In genomic region chr13:107676310-107677090, GRCm38 (mm10) we compare ENCODE assay signal across 8 mouse cellular contexts.
A peak's percentile ranks its signal among the peaks of the same experiment; 100 is the strongest.
DNase-seq lines count a peak whose midpoint lies in the region; TF ChIP-seq lines count a peak whose summit lies in the region.

No protein-coding gene starts in this region.

- H3K27ac ChIP-seq in heart, adult 2 months = peak overlapping the region; percentile 68
- H3K27ac ChIP-seq in small intestine, adult 2 months (ENCODE audit: insufficient read depth, low read depth, low read length) = peak overlapping the region; percentile 64

- peak; percentile 39 for DNase-seq in ES-CJ7 (ENCODE audit: low read depth, low spot score)
- DNase-seq in embryo, embryonic 10 days (ENCODE audit: low spot score) = peak; percentile 46
- DNase-seq in heart, adult 2 months = peak; percentile 55 to 66
- peak; percentile 62 for DNase-seq in kidney, adult 11 months
- peak; percentile 79 to 86 for DNase-seq in lung, adult 18-20 months
- no peak for DNase-seq in cerebellum, adult 11 months
- no peak for DNase-seq in thymus, postnatal 0 days (ENCODE audit: low spot score)

- 21% methylated on average over 9 of the region's 9 CpGs for WGBS in heart, adult 2 months
- 22% methylated on average over 9 of the region's 9 CpGs for WGBS in small intestine, adult 2 months

- no peaks in the 10 kb centered on the region for H3K27me3 ChIP-seq in heart, adult 2 months (ENCODE audit: control insufficient read depth, insufficient read depth, low read length)
- no peaks in the 10 kb centered on the region for H3K27me3 ChIP-seq in small intestine, adult 2 months (ENCODE audit: control insufficient read depth, insufficient read depth, low read length)

- no peak for TF ChIP-seq POLR2A in heart, adult 2 months (IDR thresholded peaks at IDR 0.05; ENCODE audit: insufficient read depth, low read depth, low read length)
- no peak; the same call in 1 of the 2 replicates for TF ChIP-seq POLR2A in small intestine, adult 2 months (IDR thresholded peaks at IDR 0.05; ENCODE audit: low read depth, low read length)

- no peaks in the 10 kb centered on the region for H3K79me2 ChIP-seq in heart, adult 2 months (replicated peaks; ENCODE audit: control insufficient read depth, insufficient read depth, low read length)

- intact Hi-C loops in heart, adult 2 months (cut with DNase I) = loop anchor here (2.0 to 5.0 kb wide), 3 partner anchors 64 to 368 kb away; partner anchors contain the start of gene Smim15

- peaks cover 7% of the 10 kb centered on the region for H3K4me1 ChIP-seq in heart, adult 2 months (ENCODE audit: control insufficient read depth, insufficient read depth, low read length)
- peaks cover 3% of the 10 kb centered on the region; the same call in 1 of the 2 replicates for H3K4me1 ChIP-seq in small intestine, adult 2 months (ENCODE audit: control insufficient read depth, insufficient read depth, insufficient read length, low read length)

- TF ChIP-seq CTCF in heart, adult 2 months (IDR thresholded peaks at IDR 0.05) = no peak
- TF ChIP-seq CTCF in small intestine, adult 2 months (IDR thresholded peaks at IDR 0.05; ENCODE audit: extremely low read depth, insufficient read length, insufficient replicate concordance, low read depth, low read length) = no peak

- no peak overlapping the region for H3K9ac ChIP-seq in heart, adult 2 months (ENCODE audit: low read depth, low read length)

- H3K4me3 ChIP-seq in heart, adult 2 months = no peak overlapping the region
- no peak overlapping the region for H3K4me3 ChIP-seq in small intestine, adult 2 months (ENCODE audit: low read depth, low read length)

- no peaks in the 10 kb centered on the region for H3K36me3 ChIP-seq in heart, adult 2 months (ENCODE audit: control insufficient read depth, insufficient read depth, low read length)
- no peaks in the 10 kb centered on the region for H3K36me3 ChIP-seq in small intestine, adult 2 months (ENCODE audit: control insufficient read depth, insufficient read depth, low read length)

- no peak for TF ChIP-seq EP300 in heart, adult 2 months (IDR thresholded peaks at IDR 0.05; ENCODE audit: insufficient read depth, low read depth, low read length)

Comparison
In these comparisons a context has a peak if more than half of its experiments do, and no peak if none do; other contexts are left out.
1. DNase-seq: peak in ES-CJ7 (single experiment), embryo, embryonic 10 days (single experiment), heart, adult 2 months (2 of 2), kidney, adult 11 months (single experiment) and lung, adult 18-20 months (2 of 2); none in cerebellum, adult 11 months (single experiment) and thymus, postnatal 0 days (single experiment).